Mouse (Mus musculus) intestine, embryonic 15.5 days (tissue): ENCODE results near the gene Stk31. TPM values are rescaled to one million over a fixed set of nuclear protein-coding genes. Genes with fewer than 3 reads are reported as not detected.
A peak's percentile ranks its signal among the peaks of the same experiment; 100 is the strongest.

Experiments used
- ATAC-seq: fragments of 200-750 bp; cut with Nextera tagmentation; 2 replicates; pipeline ENCODE4 v1.8.0; 2017; ENCODE audit warnings: moderate TSS enrichment, moderate library complexity
- H3K27ac ChIP-seq: fragments of 300-500 bp; sonication (generic); 2 replicates; pipeline ENCODE4 v1.5.1; 2015; ENCODE audit warnings: mild to moderate bottlenecking, inconsistent platforms
- H3K27me3 ChIP-seq: fragments of 300-500 bp; sonication (generic); replicated peaks from 2 replicates; pipeline ENCODE4 v1.6.1; 2015; ENCODE audit warnings: inconsistent platforms
- H3K36me3 ChIP-seq: fragments of 300-500 bp; sonication (generic); 2 replicates; pipeline ENCODE4 v1.6.1; 2015; ENCODE audit warnings: inconsistent platforms
- H3K4me1 ChIP-seq: fragments of 300-500 bp; sonication (generic); replicated peaks from 2 replicates; pipeline ENCODE4 v1.6.1; 2015; ENCODE audit warnings: inconsistent platforms
- H3K4me2 ChIP-seq: fragments of 300-500 bp; sonication (generic); replicated peaks from 2 replicates; pipeline ENCODE4 v1.6.1; 2015; ENCODE audit warnings: mild to moderate bottlenecking, inconsistent platforms
- H3K4me3 ChIP-seq: fragments of 300-500 bp; sonication (generic); replicated peaks from 2 replicates; pipeline ENCODE4 v1.5.1; 2015; ENCODE audit warnings: inconsistent platforms
- H3K9ac ChIP-seq: fragments of 300-500 bp; sonication (generic); 2 replicates; pipeline ENCODE4 v1.6.1; 2015; ENCODE audit warnings: inconsistent platforms
- H3K9me3 ChIP-seq: fragments of 300-500 bp; sonication (generic); 2 replicates; pipeline ENCODE4 v1.6.1; 2016; ENCODE audit warnings: inconsistent platforms
- WGBS: fragments of 180-500 bp; shearing (Covaris S2); methylation state at CpG from one replicate; pipeline ENCODE4 v1.1.7; 2015; 5-methylcytosine and 5-hydroxymethylcytosine counted together
- polyA plus RNA-seq: library from polyadenylated mRNA; unstranded; fragments of >200 nt; fragmentation: Nextera tagmentation; extraction: Ambion mirVana; gene quantifications from 2 replicates; pipeline ENCODE4 v1.2.1, GENCODE M21; 2015

The Stk31 gene
- polyA plus RNA-seq: 0.06 TPM in 1 of 2 replicates, not detected in the other

DNA sequence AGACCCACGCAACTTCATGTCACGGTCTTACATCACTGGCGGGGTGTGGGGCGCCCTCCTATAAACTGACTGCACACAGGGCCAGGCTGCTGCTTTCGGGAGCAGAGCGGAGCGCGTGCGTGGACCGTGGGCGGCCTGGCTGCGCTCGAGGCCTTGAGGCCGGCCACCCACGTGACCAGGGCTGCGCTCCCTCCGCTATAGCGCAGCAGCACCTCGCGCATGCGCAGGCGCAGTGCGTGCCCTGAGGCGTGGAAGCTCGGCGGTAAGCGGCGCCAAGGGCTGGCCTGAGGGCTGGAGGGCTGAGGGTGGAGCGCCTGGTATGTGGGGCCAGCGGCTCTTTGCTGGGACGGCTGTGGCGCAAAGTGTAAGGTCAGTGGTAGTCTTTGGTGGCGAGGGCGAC is at the start of gene Stk31:
Stk31 (plus strand) TSS at position 289 of the 400 bp plus-strand sequence.
- Histone ChIP-seq H3K9ac (no peak within 1 kb of the TSS), H3K9me3 (no peaks in the 10 kb centered on the region), H3K27ac (no peak within 1 kb of the TSS), H3K27me3 (no peaks in the 10 kb centered on the region), H3K4me3 (no peak within 1 kb of the TSS), H3K4me2 (no peak within 1 kb of the TSS), H3K4me1 (no peaks in the 10 kb centered on the region), H3K36me3 (no peaks in the 10 kb centered on the region)
- WGBS: 82% methylated on average over 34 of the region's 34 CpGs
- no peak for ATAC-seq

- Histone ChIP-seq H3K27me3 (no peaks in the 10 kb centered on the region), H3K9ac (no peak overlapping the region), H3K27ac (no peak overlapping the region), H3K9me3 (no peaks in the 10 kb centered on the region), H3K4me2 (no peak overlapping the region), H3K4me3 (no peak overlapping the region), H3K36me3 (no peaks in the 10 kb centered on the region), H3K4me1 (no peaks in the 10 kb centered on the region)
- no peak for ATAC-seq
- 88% methylated on average over 7 of the region's 7 CpGs for WGBS
Measured at GRCm38 (mm10) chr6:49349826-49350225, 45.6 kb upstream of the Stk31 start.

DNA sequence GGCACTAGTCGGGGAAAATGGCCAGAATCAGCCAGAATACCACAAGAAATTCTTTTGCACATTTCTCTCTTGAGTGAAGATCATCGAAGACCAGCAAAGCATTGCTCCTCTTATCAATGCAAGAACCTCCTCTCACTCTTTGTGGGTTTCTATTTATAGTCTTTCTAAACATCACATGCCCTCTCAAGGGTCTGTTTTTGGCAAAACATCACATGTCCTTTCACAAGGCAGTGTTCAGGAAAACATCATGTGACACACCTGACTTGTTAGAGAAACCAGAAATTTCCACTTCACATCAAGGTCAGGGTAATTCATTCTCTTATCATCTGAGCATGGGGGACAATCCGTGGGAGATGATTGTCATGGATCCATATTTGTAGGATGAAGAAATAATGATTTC is 40.8 kb upstream of the Stk31 start:
- H3K27ac ChIP-seq: no peak overlapping the region
- 72% methylated on average over 3 of the region's 3 CpGs for WGBS
- no peaks in the 10 kb centered on the region for H3K9me3 ChIP-seq
- no peak overlapping the region for H3K4me2 ChIP-seq
- H3K36me3 ChIP-seq: no peaks in the 10 kb centered on the region
- H3K4me1 ChIP-seq: no peaks in the 10 kb centered on the region
- ATAC-seq: no peak
- H3K9ac ChIP-seq: no peak overlapping the region
- H3K4me3 ChIP-seq: no peak overlapping the region
- H3K27me3 ChIP-seq: no peaks in the 10 kb centered on the region

- Histone ChIP-seq H3K4me1 (no peaks in the 10 kb centered on the region), H3K27me3 (no peaks in the 10 kb centered on the region), H3K27ac (no peak overlapping the region), H3K9me3 (no peaks in the 10 kb centered on the region), H3K36me3 (no peaks in the 10 kb centered on the region), H3K9ac (no peak overlapping the region), H3K4me3 (no peak overlapping the region), H3K4me2 (no peak overlapping the region)
- ATAC-seq: no peak
- WGBS: 69% methylated on average over 4 of the region's 4 CpGs
Measured at GRCm38 (mm10) chr6:49355171-49355570, 40.2 kb upstream of the Stk31 start.

DNA sequence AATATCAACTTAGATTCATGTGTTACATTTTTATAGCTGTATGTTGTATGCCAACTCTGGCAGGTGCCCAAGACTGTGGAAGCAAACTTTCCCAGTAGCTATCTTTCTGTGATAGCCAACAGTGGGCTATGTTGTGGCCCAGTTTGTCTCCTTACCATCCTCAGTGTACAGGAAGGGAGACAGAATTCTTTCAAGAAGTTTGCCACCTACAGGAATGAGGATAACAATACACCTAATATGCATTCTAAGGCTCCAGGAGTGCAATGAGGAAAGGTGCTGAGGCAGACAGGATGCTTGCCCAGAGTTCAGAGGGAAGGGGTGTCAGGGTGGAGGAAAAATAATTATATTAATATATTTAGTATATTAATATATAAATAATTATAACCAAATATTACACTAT is 35.0 kb upstream of the Stk31 start:
- Histone ChIP-seq H3K4me1 (no peaks in the 10 kb centered on the region), H3K4me2 (no peak overlapping the region), H3K27ac (no peak overlapping the region), H3K27me3 (no peaks in the 10 kb centered on the region), H3K9ac (no peak overlapping the region), H3K4me3 (no peak overlapping the region), H3K9me3 (no peaks in the 10 kb centered on the region), H3K36me3 (no peaks in the 10 kb centered on the region)
- ATAC-seq: no peak

DNA sequence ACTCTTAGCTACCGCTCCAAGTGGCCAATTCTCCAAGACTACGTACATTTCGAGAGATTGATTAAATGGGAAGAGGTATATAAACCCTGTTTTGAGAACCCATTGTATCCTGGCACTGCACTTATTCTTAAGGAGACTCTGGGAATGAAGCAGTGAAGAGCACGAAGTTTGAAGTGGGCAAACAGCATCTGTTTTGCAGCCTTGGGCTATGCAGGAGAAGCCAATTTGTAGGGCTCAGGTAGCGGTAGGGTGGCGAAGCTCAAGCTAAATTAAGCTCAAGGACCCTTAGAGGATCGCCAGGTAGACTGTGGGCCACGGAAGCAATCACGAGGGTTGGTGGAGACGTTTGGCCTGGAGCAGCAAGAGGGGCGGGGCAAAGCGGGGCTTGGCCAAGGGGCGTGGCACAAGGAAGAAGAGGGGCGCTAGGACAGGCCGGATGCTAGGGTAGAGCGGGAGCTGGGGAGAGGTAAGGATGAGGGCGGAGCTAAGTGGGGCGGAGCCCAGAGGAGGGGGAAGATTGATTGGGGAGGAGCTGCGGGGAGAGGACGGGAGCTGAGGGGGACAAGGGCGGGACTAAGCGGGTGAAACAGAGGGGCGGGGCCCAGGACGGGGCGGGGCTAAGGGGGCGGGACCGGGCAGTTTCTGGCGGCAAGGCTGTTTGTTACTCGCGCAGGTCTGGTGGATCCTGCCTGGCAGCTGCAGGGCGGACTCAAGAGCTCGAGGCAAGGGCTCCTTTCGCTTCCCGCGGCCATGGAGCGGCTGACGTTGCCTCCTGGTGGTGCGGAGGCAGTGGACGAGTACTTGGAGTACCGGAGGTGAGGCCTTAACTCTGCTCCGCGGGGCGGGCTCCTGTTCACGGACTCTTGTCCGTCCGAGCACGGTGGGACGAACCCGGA is 28.0 kb upstream of the Stk31 start, which contains the start of gene Fam221a:
Fam221a (plus strand) TSS at position 581 of the 896 bp plus-strand sequence.
- Histone ChIP-seq H3K27me3 (no peaks in the 10 kb centered on the region), H3K9ac (peak within 1 kb of the TSS; percentile 63), H3K4me1 (peaks cover 6% of the 10 kb centered on the region; the same call in 1 of the 2 replicates), H3K4me2 (peak within 1 kb of the TSS; percentile 87), H3K4me3 (peak within 1 kb of the TSS; percentile 57), H3K27ac (peak within 1 kb of the TSS; percentile 84), H3K36me3 (no peaks in the 10 kb centered on the region), H3K9me3 (no peaks in the 10 kb centered on the region)
- ATAC-seq: peak; percentile 98
- 4% methylated on average over 48 of the region's 49 CpGs for WGBS

DNA sequence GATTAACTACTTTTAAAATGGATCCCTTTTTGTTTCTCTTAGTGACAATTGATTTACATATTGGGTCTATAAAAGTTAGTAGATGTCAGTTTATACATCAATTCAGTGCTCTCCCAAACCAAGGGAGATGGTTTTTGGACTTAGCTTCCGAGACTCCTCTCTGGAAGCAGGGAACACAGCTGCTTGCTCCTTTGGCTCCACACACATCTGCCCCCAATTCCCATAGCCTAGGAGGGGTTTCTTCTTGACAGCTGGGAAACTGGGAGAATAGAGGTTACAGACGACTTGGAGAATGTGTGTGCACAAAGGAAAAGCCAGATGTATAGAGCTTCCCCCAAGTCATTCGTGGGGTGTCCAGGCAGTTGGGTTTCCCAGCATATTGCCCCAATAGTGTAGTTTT is 27.2 kb upstream of the Stk31 start:
- no peaks in the 10 kb centered on the region for H3K36me3 ChIP-seq
- peaks cover 6% of the 10 kb centered on the region; the same call in 1 of the 2 replicates for H3K4me1 ChIP-seq
- H3K27me3 ChIP-seq: no peaks in the 10 kb centered on the region
- H3K4me2 ChIP-seq: peak overlapping the region; percentile 87
- WGBS: 35% methylated on average over 3 of the region's 3 CpGs
- no peak overlapping the region for H3K27ac ChIP-seq
- ATAC-seq: no peak
- no peaks in the 10 kb centered on the region for H3K9me3 ChIP-seq
- H3K4me3 ChIP-seq: peak overlapping the region; percentile 57
- peak overlapping the region; percentile 63 for H3K9ac ChIP-seq

GRCm38 (mm10) chr6:49372705-49373104 is 22.7 kb upstream of the Stk31 start:
- WGBS: 76% methylated on average over 4 of the region's 4 CpGs
- H3K4me2 ChIP-seq: no peak overlapping the region
- H3K4me3 ChIP-seq: no peak overlapping the region
- H3K27ac ChIP-seq: no peak overlapping the region
- peaks cover 6% of the 10 kb centered on the region; the same call in 1 of the 2 replicates for H3K4me1 ChIP-seq
- H3K9ac ChIP-seq: no peak overlapping the region
- no peaks in the 10 kb centered on the region for H3K36me3 ChIP-seq
- no peak for ATAC-seq
- H3K27me3 ChIP-seq: no peaks in the 10 kb centered on the region
- H3K9me3 ChIP-seq: no peaks in the 10 kb centered on the region

- Histone ChIP-seq H3K4me2 (no peak overlapping the region), H3K27ac (no peak overlapping the region), H3K36me3 (no peaks in the 10 kb centered on the region), H3K4me1 (no peaks in the 10 kb centered on the region), H3K9me3 (no peaks in the 10 kb centered on the region), H3K9ac (no peak overlapping the region), H3K27me3 (no peaks in the 10 kb centered on the region), H3K4me3 (no peak overlapping the region)
- ATAC-seq: no peak
- WGBS: 49% methylated on average over 2 of the region's 2 CpGs
Measured at GRCm38 (mm10) chr6:49373943-49374342, 21.5 kb upstream of the Stk31 start.

DNA sequence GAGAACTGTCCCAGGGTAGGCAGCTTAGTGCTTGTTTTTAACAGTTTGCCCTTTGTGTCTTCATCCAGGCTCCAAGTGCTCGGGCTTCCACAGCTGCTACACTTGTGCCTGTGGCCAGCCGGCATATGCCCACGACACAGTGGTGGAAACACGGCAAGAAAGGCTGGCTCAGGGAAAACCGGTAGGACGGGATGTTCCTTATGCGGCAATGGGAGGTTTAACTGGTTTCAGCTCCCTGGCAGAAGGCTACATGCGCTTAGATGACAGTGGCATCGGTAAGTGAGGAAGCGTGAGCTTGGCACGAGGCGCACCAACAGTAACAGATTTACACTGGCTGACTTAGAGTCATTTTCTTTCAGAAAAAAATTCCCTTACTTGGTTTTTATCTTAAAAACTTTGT is 17.1 kb upstream of the Stk31 start:
- Histone ChIP-seq H3K9me3 (no peaks in the 10 kb centered on the region), H3K27me3 (no peaks in the 10 kb centered on the region), H3K27ac (no peak overlapping the region), H3K4me1 (no peaks in the 10 kb centered on the region), H3K4me2 (no peak overlapping the region), H3K9ac (no peak overlapping the region), H3K36me3 (no peaks in the 10 kb centered on the region), H3K4me3 (no peak overlapping the region)
- ATAC-seq: no peak
- 58% methylated on average over 12 of the region's 12 CpGs for WGBS

GRCm38 (mm10) chr6:49394276-49394675 is 1.1 kb upstream of the Stk31 start:
- Histone ChIP-seq H3K9ac (no peak overlapping the region), H3K4me1 (no peaks in the 10 kb centered on the region), H3K36me3 (no peaks in the 10 kb centered on the region), H3K4me2 (no peak overlapping the region), H3K9me3 (no peaks in the 10 kb centered on the region), H3K4me3 (no peak overlapping the region), H3K27ac (no peak overlapping the region), H3K27me3 (no peaks in the 10 kb centered on the region)
- 74% methylated on average over 1 of the region's 1 CpGs for WGBS
- ATAC-seq: no peak

- ATAC-seq: no peak
- Histone ChIP-seq H3K9ac (no peak overlapping the region), H3K4me1 (no peaks in the 10 kb centered on the region)
Measured at GRCm38 (mm10) chr6:49397466-49397865, 2.1 kb downstream of the Stk31 start.

DNA sequence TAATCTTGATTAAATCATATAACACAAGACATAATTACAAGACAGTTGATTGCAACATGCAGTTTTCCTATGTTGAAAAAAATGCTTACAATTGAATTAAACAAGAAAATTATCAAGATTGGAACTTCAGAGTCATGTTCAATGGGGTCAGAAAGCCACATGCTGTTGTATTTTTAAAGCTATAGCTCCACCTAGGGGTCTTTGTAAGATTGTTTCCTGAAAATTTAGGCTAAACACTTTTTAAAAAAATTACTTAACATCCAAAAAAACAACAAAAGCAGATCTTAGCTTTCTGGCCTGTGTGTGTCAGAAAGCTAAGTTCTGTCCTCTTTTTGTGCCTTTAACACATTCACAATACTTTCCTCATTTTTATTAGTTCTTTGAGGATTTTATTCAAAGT is 3.0 kb downstream of the Stk31 start:
- Histone ChIP-seq H3K27me3 (no peaks in the 10 kb centered on the region), H3K4me1 (no peaks in the 10 kb centered on the region), H3K4me3 (no peak overlapping the region), H3K27ac (no peak overlapping the region), H3K9me3 (no peaks in the 10 kb centered on the region), H3K36me3 (no peaks in the 10 kb centered on the region), H3K4me2 (no peak overlapping the region), H3K9ac (no peak overlapping the region)
- no peak for ATAC-seq

More at GRCm38 (mm10) chr6:49397466-49397865, 2.1 kb downstream of the Stk31 start:
- H3K9me3 ChIP-seq: no peaks in the 10 kb centered on the region
- no peak overlapping the region for H3K4me3 ChIP-seq
- H3K4me2 ChIP-seq: no peak overlapping the region
- H3K36me3 ChIP-seq: no peaks in the 10 kb centered on the region
- no peaks in the 10 kb centered on the region for H3K27me3 ChIP-seq
- no peak overlapping the region for H3K27ac ChIP-seq
